Mouse (Mus musculus): ENCODE results near the gene Ctnnbl1. TPM values are rescaled to one million over a fixed set of nuclear protein-coding genes. Genes with fewer than 3 reads are reported as not detected.

Ctnnbl1 gene
- polyA plus RNA-seq, 1 experiment from 2014 or later = 36.3 TPM

- Histone ChIP-seq H3K4me1 (ENCODE audit: control insufficient read depth, insufficient read depth, low read length) (peaks cover 13% of the 10 kb centered on the region; the same call in 1 of the 2 replicates), H3K9ac (ENCODE audit: low read depth, low read length) (no peak overlapping the region), H3K36me3 (ENCODE audit: control insufficient read depth, insufficient read depth, low read length) (no peaks in the 10 kb centered on the region), H3K27me3 (ENCODE audit: control insufficient read depth, insufficient read depth, low read length) (no peaks in the 10 kb centered on the region), H3K4me3 (ENCODE audit: low read depth, low read length) (no peak overlapping the region), H3K27ac (ENCODE audit: low read depth, low read length) (no peak overlapping the region), H3K4me2 (no peak overlapping the region), H3K9me3 (replicated peaks; ENCODE audit: control insufficient read depth, low read length) (no peaks in the 10 kb centered on the region)
- no peak for ATAC-seq (replicated peaks; ENCODE audit: insufficient number of reproducible peaks, low FRiP score, low TSS enrichment)
- 78% methylated on average over 5 of the region's 5 CpGs for WGBS (ENCODE audit: insufficient replicate concordance)
Observed at GRCm38 (mm10) chr2:157802666-157803065, 65.5 kb downstream of the Ctnnbl1 start.

GRCm38 (mm10) chr2:157804388-157804787, 67.2 kb downstream of the Ctnnbl1 start:
- H3K9me3 ChIP-seq (replicated peaks; ENCODE audit: control insufficient read depth, low read length) = no peaks in the 10 kb centered on the region
- H3K27ac ChIP-seq (ENCODE audit: low read depth, low read length) = no peak overlapping the region
- no peak overlapping the region for H3K9ac ChIP-seq (ENCODE audit: low read depth, low read length)
- H3K4me1 ChIP-seq (ENCODE audit: control insufficient read depth, insufficient read depth, low read length) = peaks cover 22% of the 10 kb centered on the region
- no peaks in the 10 kb centered on the region for H3K36me3 ChIP-seq (ENCODE audit: control insufficient read depth, insufficient read depth, low read length)
- H3K4me2 ChIP-seq = no peak overlapping the region
- ATAC-seq (replicated peaks; ENCODE audit: insufficient number of reproducible peaks, low FRiP score, low TSS enrichment) = no peak
- 71% methylated on average over 3 of the region's 3 CpGs for WGBS (ENCODE audit: insufficient replicate concordance)
- H3K4me3 ChIP-seq (ENCODE audit: low read depth, low read length) = no peak overlapping the region
- no peaks in the 10 kb centered on the region for H3K27me3 ChIP-seq (ENCODE audit: control insufficient read depth, insufficient read depth, low read length)

GRCm38 (mm10) chr2:157805091-157805490, 67.9 kb downstream of the Ctnnbl1 start:
- no peak for ATAC-seq (replicated peaks; ENCODE audit: insufficient number of reproducible peaks, low FRiP score, low TSS enrichment)
- WGBS (ENCODE audit: insufficient replicate concordance) = 78% methylated on average over 3 of the region's 3 CpGs
- Histone ChIP-seq H3K4me1 (ENCODE audit: control insufficient read depth, insufficient read depth, low read length) (peaks cover 22% of the 10 kb centered on the region), H3K36me3 (ENCODE audit: control insufficient read depth, insufficient read depth, low read length) (no peaks in the 10 kb centered on the region), H3K27me3 (ENCODE audit: control insufficient read depth, insufficient read depth, low read length) (no peaks in the 10 kb centered on the region), H3K9me3 (replicated peaks; ENCODE audit: control insufficient read depth, low read length) (no peaks in the 10 kb centered on the region), H3K4me3 (ENCODE audit: low read depth, low read length) (no peak overlapping the region), H3K9ac (ENCODE audit: low read depth, low read length) (no peak overlapping the region), H3K4me2 (no peak overlapping the region), H3K27ac (ENCODE audit: low read depth, low read length) (no peak overlapping the region)

- peaks cover 14% of the 10 kb centered on the region for H3K4me1 ChIP-seq (ENCODE audit: control insufficient read depth, insufficient read depth, low read length)
- 79% methylated on average over 4 of the region's 4 CpGs for WGBS (ENCODE audit: insufficient replicate concordance)
- no peaks in the 10 kb centered on the region for H3K9me3 ChIP-seq (replicated peaks; ENCODE audit: control insufficient read depth, low read length)
- ATAC-seq (replicated peaks; ENCODE audit: insufficient number of reproducible peaks, low FRiP score, low TSS enrichment) = no peak
- no peak overlapping the region for H3K9ac ChIP-seq (ENCODE audit: low read depth, low read length)
- no peaks in the 10 kb centered on the region; the same call in 1 of the 2 replicates for H3K27me3 ChIP-seq (ENCODE audit: control insufficient read depth, insufficient read depth, low read length)
- H3K4me2 ChIP-seq = no peak overlapping the region
- H3K4me3 ChIP-seq (ENCODE audit: low read depth, low read length) = no peak overlapping the region
- H3K36me3 ChIP-seq (ENCODE audit: control insufficient read depth, insufficient read depth, low read length) = no peaks in the 10 kb centered on the region
- H3K27ac ChIP-seq (ENCODE audit: low read depth, low read length) = no peak overlapping the region
Observed at GRCm38 (mm10) chr2:157807076-157807475, 69.9 kb downstream of the Ctnnbl1 start.

GRCm38 (mm10) chr2:157807621-157808367, 70.6 kb downstream of the Ctnnbl1 start:
- no peaks in the 10 kb centered on the region; the same call in 1 of the 2 replicates for H3K27me3 ChIP-seq (ENCODE audit: control insufficient read depth, insufficient read depth, low read length)
- H3K9ac ChIP-seq (ENCODE audit: low read depth, low read length) = no peak overlapping the region
- peak overlapping the region; percentile 50 for H3K27ac ChIP-seq (ENCODE audit: low read depth, low read length)
- no peak overlapping the region for H3K4me2 ChIP-seq
- H3K9me3 ChIP-seq (replicated peaks; ENCODE audit: control insufficient read depth, low read length) = no peaks in the 10 kb centered on the region
- ATAC-seq (replicated peaks; ENCODE audit: insufficient number of reproducible peaks, low FRiP score, low TSS enrichment) = no peak
- H3K4me3 ChIP-seq (ENCODE audit: low read depth, low read length) = no peak overlapping the region
- WGBS (ENCODE audit: insufficient replicate concordance) = 60% methylated on average over 7 of the region's 7 CpGs
- H3K36me3 ChIP-seq (ENCODE audit: control insufficient read depth, insufficient read depth, low read length) = no peaks in the 10 kb centered on the region
- peaks cover 14% of the 10 kb centered on the region for H3K4me1 ChIP-seq (ENCODE audit: control insufficient read depth, insufficient read depth, low read length)

GRCm38 (mm10) chr2:157808368-157808923, 71.2 kb downstream of the Ctnnbl1 start:
- ATAC-seq (replicated peaks; ENCODE audit: insufficient number of reproducible peaks, low FRiP score, low TSS enrichment) = no peak
- Histone ChIP-seq H3K9ac (ENCODE audit: low read depth, low read length) (no peak overlapping the region), H3K4me2 (no peak overlapping the region), H3K27me3 (ENCODE audit: control insufficient read depth, insufficient read depth, low read length) (no peaks in the 10 kb centered on the region; the same call in 1 of the 2 replicates), H3K4me3 (ENCODE audit: low read depth, low read length) (no peak overlapping the region), H3K36me3 (ENCODE audit: control insufficient read depth, insufficient read depth, low read length) (no peaks in the 10 kb centered on the region), H3K4me1 (ENCODE audit: control insufficient read depth, insufficient read depth, low read length) (peaks cover 14% of the 10 kb centered on the region), H3K27ac (ENCODE audit: low read depth, low read length) (peak overlapping the region; percentile 50; the same call in 1 of the 2 replicates), H3K9me3 (replicated peaks; ENCODE audit: control insufficient read depth, low read length) (no peaks in the 10 kb centered on the region)
- WGBS (ENCODE audit: insufficient replicate concordance) = 61% methylated on average over 7 of the region's 7 CpGs

- ATAC-seq (replicated peaks; ENCODE audit: insufficient number of reproducible peaks, low FRiP score, low TSS enrichment) = no peak
Observed at GRCm38 (mm10) chr2:157809341-157809740, 72.1 kb downstream of the Ctnnbl1 start.

GRCm38 (mm10) chr2:157810749-157811148, 73.5 kb downstream of the Ctnnbl1 start:
- Histone ChIP-seq H3K4me2 (no peak overlapping the region), H3K9me3 (replicated peaks; ENCODE audit: control insufficient read depth, low read length) (no peaks in the 10 kb centered on the region), H3K4me1 (ENCODE audit: control insufficient read depth, insufficient read depth, low read length) (peaks cover 22% of the 10 kb centered on the region), H3K9ac (ENCODE audit: low read depth, low read length) (no peak overlapping the region), H3K27me3 (ENCODE audit: control insufficient read depth, insufficient read depth, low read length) (no peaks in the 10 kb centered on the region; the same call in 1 of the 2 replicates), H3K4me3 (ENCODE audit: low read depth, low read length) (no peak overlapping the region), H3K36me3 (ENCODE audit: control insufficient read depth, insufficient read depth, low read length) (no peaks in the 10 kb centered on the region), H3K27ac (ENCODE audit: low read depth, low read length) (no peak overlapping the region)
- WGBS (ENCODE audit: insufficient replicate concordance) = 77% methylated on average over 1 of the region's 1 CpGs
- ATAC-seq (replicated peaks; ENCODE audit: insufficient number of reproducible peaks, low FRiP score, low TSS enrichment) = no peak

More at GRCm38 (mm10) chr2:157809341-157809740, 72.1 kb downstream of the Ctnnbl1 start:
- Histone ChIP-seq H3K4me1 (ENCODE audit: control insufficient read depth, insufficient read depth, low read length) (peaks cover 18% of the 10 kb centered on the region), H3K27me3 (ENCODE audit: control insufficient read depth, insufficient read depth, low read length) (no peaks in the 10 kb centered on the region; the same call in 1 of the 2 replicates), H3K27ac (ENCODE audit: low read depth, low read length) (no peak overlapping the region), H3K9me3 (replicated peaks; ENCODE audit: control insufficient read depth, low read length) (no peaks in the 10 kb centered on the region), H3K36me3 (ENCODE audit: control insufficient read depth, insufficient read depth, low read length) (no peaks in the 10 kb centered on the region), H3K4me3 (ENCODE audit: low read depth, low read length) (no peak overlapping the region), H3K9ac (ENCODE audit: low read depth, low read length) (no peak overlapping the region), H3K4me2 (no peak overlapping the region)
- 85% methylated on average over 6 of the region's 6 CpGs for WGBS (ENCODE audit: insufficient replicate concordance)

All from heart, embryonic 11.5 days (tissue).